Mouse (Mus musculus): ENCODE measurements around the gene Med7. TPM values are rescaled to one million over a fixed set of nuclear protein-coding genes. Genes with fewer than 3 reads are reported as not detected.

Gene Med7
- 53.4 and 61.0 TPM in 2 replicates for polyA plus RNA-seq (2015; fragmentation: Nextera tagmentation; extraction: Ambion mirVana)

GRCm38 (mm10) chr11:46436760-46437458, at the start of gene Med7:
TSS of gene Med7 (plus strand) at chr11:46436925.

GRCm38 (mm10) chr11:46389336-46390117, 47.2 kb upstream of the Med7 start, which contains the start of gene Itk:
TSS of gene Itk (minus strand) at chr11:46389515.

GRCm38 (mm10) chr11:46396167-46396859, 40.4 kb upstream of the Med7 start, which contains the start of gene Fam71b:
TSS of gene Fam71b (plus strand) at chr11:46396559.

GRCm38 (mm10) chr11:46454453-46455045, 17.8 kb downstream of the Med7 start, which contains the start of gene Havcr2:
TSS of gene Havcr2 (plus strand) at chr11:46454935.

Other genes with a start within 250 kb of the Med7 start
- 2.4 and 3.2 TPM in 2 replicates for gene Fndc9, start 201.4 kb upstream of the Med7 start, polyA plus RNA-seq (2015; fragmentation: Nextera tagmentation; extraction: Ambion mirVana)
- gene Cyfip2, start 124.1 kb upstream of the Med7 start, polyA plus RNA-seq (2015; fragmentation: Nextera tagmentation; extraction: Ambion mirVana): 75.0 and 85.3 TPM in 2 replicates
- not detected in 2 replicates for gene Itk, start 47.4 kb upstream of the Med7 start, polyA plus RNA-seq (2015; fragmentation: Nextera tagmentation; extraction: Ambion mirVana)
- gene Fam71b, start 40.4 kb upstream of the Med7 start, polyA plus RNA-seq (2015; fragmentation: Nextera tagmentation; extraction: Ambion mirVana): not detected in 2 replicates
- 0.14 and 0.21 TPM in 2 replicates for gene Havcr2, start 18.0 kb downstream of the Med7 start, polyA plus RNA-seq (2015; fragmentation: Nextera tagmentation; extraction: Ambion mirVana)
- not detected in 2 replicates for gene Gm12169, start 87.3 kb downstream of the Med7 start, polyA plus RNA-seq (2015; fragmentation: Nextera tagmentation; extraction: Ambion mirVana)
- 0.12 TPM in 1 of 2 replicates, not detected in the other for gene BC053393, start 134.6 kb downstream of the Med7 start, polyA plus RNA-seq (2015; fragmentation: Nextera tagmentation; extraction: Ambion mirVana)
- gene Dppa1, start 192.3 kb downstream of the Med7 start, polyA plus RNA-seq (2015; fragmentation: Nextera tagmentation; extraction: Ambion mirVana): not detected in 2 replicates